Mouse (Mus musculus): ENCODE data around the gene Sox2.

DNA sequence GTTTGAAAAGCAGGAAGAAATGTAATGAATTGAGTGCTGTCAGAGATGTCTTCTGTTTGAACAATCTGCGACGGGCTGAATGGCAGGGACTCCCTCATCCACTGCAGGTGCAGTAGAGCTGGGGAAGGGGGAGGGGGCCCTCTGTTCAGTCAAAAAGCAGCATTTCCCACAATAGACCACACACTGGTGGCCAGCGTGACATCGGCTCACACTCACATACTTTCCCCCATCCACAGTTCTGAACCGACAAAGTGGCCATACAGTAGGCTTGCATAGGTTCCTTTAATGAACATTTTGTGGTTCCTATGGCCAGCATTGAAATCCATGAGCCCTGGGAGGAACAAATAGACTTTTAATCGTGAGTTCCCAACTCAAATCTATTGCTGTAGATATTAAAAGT lies 9.7 kb downstream of the Sox2 start:
- TF ChIP-seq TAL1 (IDR thresholded peaks at IDR 0.05; ENCODE audit: low read length) = no peak
- TF ChIP-seq RAD21 (IDR thresholded peaks at IDR 0.05; ENCODE audit: low read depth, low read length) = no peak
- no peak for TF ChIP-seq MAFK (IDR thresholded peaks at IDR 0.05; ENCODE audit: borderline replicate concordance, low read depth, low read length)
- TF ChIP-seq CHD1 (IDR thresholded peaks at IDR 0.05; ENCODE audit: low read depth, low read length) = no peak
- TF ChIP-seq POLR2A (IDR thresholded peaks at IDR 0.05; ENCODE audit: control insufficient read depth in 1 of 2, insufficient read depth in 1 of 2, low read depth in 1 of 2, low read length in 2 of 2, poor library complexity in 1 of 2) = no peak
- TF ChIP-seq MEF2A (IDR thresholded peaks at IDR 0.05; ENCODE audit: extremely low read depth, insufficient replicate concordance, low read depth, low read length, poor library complexity, severe bottlenecking) = no peak
- TF ChIP-seq E2F4 (IDR thresholded peaks at IDR 0.05; ENCODE audit: borderline replicate concordance, low read depth, low read length) = no peak
- TF ChIP-seq CTCF (IDR thresholded peaks at IDR 0.05 in 2 of 3, conservative IDR thresholded peaks at IDR 0.05 in 1 of 3; ENCODE audit: control insufficient read depth in 1 of 3, insufficient read depth in 1 of 3, low read depth in 2 of 3, low read length in 3 of 3, poor library complexity in 1 of 3, severe bottlenecking in 1 of 3) = no peak
- TF ChIP-seq CHD2 (IDR thresholded peaks at IDR 0.05; ENCODE audit: low read length) = no peak
- no peak for TF ChIP-seq ZC3H11A (IDR thresholded peaks at IDR 0.05; ENCODE audit: low read depth, low read length)
- no peak for TF ChIP-seq MYB (IDR thresholded peaks at IDR 0.05; ENCODE audit: low read depth, low read length)

All from MEL (cell line).